In genomic region chr2:101762405-101762804, GRCm38 (mm10) we compare ENCODE assay signal across 9 mouse cellular contexts.
DNase-seq lines count a peak whose midpoint lies in the region; ATAC-seq and TF ChIP-seq lines count a peak whose summit lies in the region.
"Had no signal": no experiment of that assay in that cellular context is flagged by ENCODE, and none has a peak within 500 bp of the region (broad histone marks: within the 10 kb centered on the region; RNA-seq: fewer than 3 reads in every experiment).

No protein-coding gene starts in this region.

- TF ChIP-seq CTCF in layer of hippocampus, adult 2 months (conservative IDR thresholded peaks at IDR 0.05), result no peak

- H3K4me1 ChIP-seq in embryonic facial prominence, embryonic 13.5 days, result peaks cover 44% of the 10 kb centered on the region
- H3K4me1 ChIP-seq in kidney, embryonic 16.5 days (ENCODE audit: insufficient read depth, low read length), result peaks cover 16% of the 10 kb centered on the region; the same call in 1 of the 2 replicates

- H3K27ac ChIP-seq in layer of hippocampus, adult 2 months, result peak overlapping the region; percentile 23; the same call in 1 of the 2 replicates
- peak overlapping the region; percentile 86 for H3K27ac ChIP-seq in embryonic facial prominence, embryonic 13.5 days
- H3K27ac ChIP-seq in kidney, embryonic 16.5 days (ENCODE audit: low read length), result peak overlapping the region; percentile 60

- H3K4me3 ChIP-seq in layer of hippocampus, adult 2 months, result no peak overlapping the region
- H3K4me3 ChIP-seq in embryonic facial prominence, embryonic 13.5 days, result no peak overlapping the region
- H3K4me3 ChIP-seq in kidney, embryonic 16.5 days (ENCODE audit: low read length), result no peak overlapping the region

- H3K4me2 ChIP-seq in embryonic facial prominence, embryonic 13.5 days, result peak overlapping the region; percentile 18; the same call in 1 of the 2 replicates
- no peak overlapping the region for H3K4me2 ChIP-seq in kidney, embryonic 16.5 days (replicated peaks; ENCODE audit: low read depth, low read length)

- H3K9me3 ChIP-seq in embryonic facial prominence, embryonic 13.5 days, result no peaks in the 10 kb centered on the region
- H3K9me3 ChIP-seq in kidney, embryonic 16.5 days (ENCODE audit: low read length), result no peaks in the 10 kb centered on the region
- H3K9me3 ChIP-seq: G1E had no signal

- H3K9ac ChIP-seq in embryonic facial prominence, embryonic 13.5 days, result no peak overlapping the region
- H3K9ac ChIP-seq in kidney, embryonic 16.5 days (replicated peaks; ENCODE audit: low read length), result no peak overlapping the region

- WGBS in embryonic facial prominence, embryonic 13.5 days, result 47% methylated on average over 10 of the region's 10 CpGs
- WGBS in kidney, embryonic 16.5 days, result 34% methylated on average over 10 of the region's 10 CpGs

- no peak for ATAC-seq in embryonic facial prominence, embryonic 13.5 days (ENCODE audit: insufficient number of reproducible peaks, insufficient read depth, low FRiP score, low TSS enrichment, low read depth)
- ATAC-seq in kidney, embryonic 16.5 days (ENCODE audit: low FRiP score, low TSS enrichment), result peak; percentile 66
- ATAC-seq in megakaryocyte-erythroid progenitor cell, adult 5-6 weeks (replicated peaks; ENCODE audit: low FRiP score, low TSS enrichment, poor library complexity, severe bottlenecking), result peak; percentile 86

- DNase-seq in layer of hippocampus, adult 2 months (ENCODE audit: low spot score in 2 of 2), result no peak
- no peak for DNase-seq in layer of hippocampus, postnatal 25 days (ENCODE audit: extremely low spot score in 1 of 2, low spot score in 1 of 2)
- DNase-seq in left cerebral cortex, postnatal 4 days, result no peak
- DNase-seq in cerebellum, postnatal 10 days, result no peak
- no peak for DNase-seq in yolk sac, embryonic 10.5 days (ENCODE audit: low spot score)

- intact Hi-C loops in left cerebral cortex, postnatal 4 days (cut with DNase I), result no loop called here

- H3K36me3 ChIP-seq in embryonic facial prominence, embryonic 13.5 days, result peaks cover 2% of the 10 kb centered on the region; the same call in 1 of the 2 replicates
- peaks cover 13% of the 10 kb centered on the region for H3K36me3 ChIP-seq in kidney, embryonic 16.5 days (ENCODE audit: insufficient read depth, low read length)
- H3K36me3 ChIP-seq: G1E had no signal

- H3K27me3 ChIP-seq in embryonic facial prominence, embryonic 13.5 days, result no peaks in the 10 kb centered on the region
- H3K27me3 ChIP-seq in kidney, embryonic 16.5 days (ENCODE audit: insufficient read depth, low read length), result no peaks in the 10 kb centered on the region

Comparison
In these comparisons a context has a peak if more than half of its experiments do, and no peak if none do; other contexts are left out.
1. H3K27ac ChIP-seq: peak in every context shown above with its lines; median percentile 86 in embryonic facial prominence, embryonic 13.5 days; 60 in kidney, embryonic 16.5 days; 23 in layer of hippocampus, adult 2 months.